Mouse (Mus musculus) C2C12 (cell line): Measurements from ENCODE around the gene Dnajc1.

Source experiments
- MAX ChIP-seq: IDR thresholded peaks from one replicate; pipeline ENCODE4 v1.6.1; 2011; ENCODE audit warnings: mild to moderate bottlenecking, control low read depth
- MYOD1 ChIP-seq: IDR thresholded peaks from one replicate; pipeline ENCODE4 v1.6.1; 2011; ENCODE audit warnings: low read depth; ENCODE audit not compliant: control insufficient read depth, insufficient read length

DNA sequence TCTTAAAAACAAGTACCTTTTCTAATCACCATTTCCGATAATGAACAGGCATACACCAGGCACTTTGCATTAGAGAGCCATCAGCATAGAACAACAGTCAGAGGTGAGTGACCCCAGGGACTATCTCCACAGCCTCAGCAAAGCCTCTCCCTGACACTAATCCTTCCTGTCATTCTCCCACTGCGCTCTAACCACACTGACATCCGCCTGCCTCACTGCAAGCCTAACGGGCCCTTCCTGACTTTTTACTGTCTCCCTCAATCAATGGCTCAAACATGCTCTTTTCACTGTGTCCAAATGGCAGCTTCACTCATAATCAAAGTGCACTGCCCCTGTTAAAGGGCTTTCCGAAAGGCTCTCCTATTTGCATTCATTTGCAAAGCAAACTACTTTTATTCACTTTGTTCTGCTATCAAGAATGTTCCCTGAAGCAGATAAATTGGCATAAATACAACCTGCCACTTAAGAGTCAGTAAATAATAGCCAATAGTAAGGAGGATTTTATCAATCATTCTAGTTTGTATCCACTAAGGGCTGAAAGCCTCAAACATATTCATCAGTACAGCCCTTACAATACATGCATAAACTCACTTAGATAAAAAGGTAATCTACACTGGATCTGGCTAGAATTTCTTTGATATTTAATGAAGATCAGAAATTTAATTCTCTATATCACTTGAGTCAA lies 159.6 kb downstream of the Dnajc1 start:
- TF ChIP-seq MYOD1 (no peak), MAX (no peak)
